Mouse (Mus musculus) heart, adult 2 months (tissue): Measurements from ENCODE around the gene Map2k4. TPM values are rescaled to one million over a fixed set of nuclear protein-coding genes. Genes with fewer than 3 reads are reported as not detected.

Source experiments
- DNase-seq, 2 experiments: peaks; one replicate each; pipeline ENCODE4 v3.0.0; 2021
- H3K27ac ChIP-seq: fragments of 200-600 bp; 2 replicates; pipeline ENCODE4 v1.8.1; 2022
- H3K27me3 ChIP-seq: fragments of 200-500 bp; 2 replicates; pipeline ENCODE4 v1.6.1; 2012; ENCODE audit warnings: mild to moderate bottlenecking, low read length, inconsistent platforms, mixed read lengths; ENCODE audit not compliant: control insufficient read depth, insufficient read depth
- H3K36me3 ChIP-seq: fragments of 200-500 bp; 2 replicates; pipeline ENCODE4 v1.6.1; 2012; ENCODE audit warnings: low read length, inconsistent platforms; ENCODE audit not compliant: control insufficient read depth, insufficient read depth
- H3K4me1 ChIP-seq: fragments of 200-500 bp; 2 replicates; pipeline ENCODE4 v1.6.1; 2011; ENCODE audit warnings: low read length; ENCODE audit not compliant: control insufficient read depth, insufficient read depth
- H3K4me3 ChIP-seq: fragments of 200-600 bp; 2 replicates; pipeline ENCODE4 v1.8.1; 2022
- H3K79me2 ChIP-seq: fragments of 200-500 bp; replicated peaks from 2 replicates; pipeline ENCODE4 v1.6.1; 2012; ENCODE audit warnings: mild to moderate bottlenecking, inconsistent platforms, low read length, moderate library complexity, mixed read lengths; ENCODE audit not compliant: control insufficient read depth, insufficient read depth
- H3K9ac ChIP-seq: fragments of 200-500 bp; 2 replicates; pipeline ENCODE4 v1.6.1; 2012; ENCODE audit warnings: low read depth, mild to moderate bottlenecking, control low read depth, inconsistent platforms, low read length, mixed read lengths
- CTCF ChIP-seq: fragments of 200-600 bp; IDR thresholded peaks from 2 replicates; pipeline ENCODE4 v1.8.1; 2022; ENCODE audit warnings: antibody characterized with exemption, mild to moderate bottlenecking, moderate library complexity
- EP300 ChIP-seq: fragments of 200-500 bp; IDR thresholded peaks from 2 replicates; pipeline ENCODE4 v1.6.1; 2011; ENCODE audit warnings: low read depth, low read length, control low read depth; ENCODE audit not compliant: insufficient read depth
- POLR2A ChIP-seq: fragments of 200-500 bp; IDR thresholded peaks from 2 replicates; pipeline ENCODE4 v1.6.1; 2011; ENCODE audit warnings: mild to moderate bottlenecking, low read depth, low read length, control low read depth; ENCODE audit not compliant: insufficient read depth
- WGBS: fragments of 180-500 bp; shearing (Covaris S2); methylation state at CpG from one replicate; pipeline ENCODE4 v1.1.7; 2018; 5-methylcytosine and 5-hydroxymethylcytosine counted together
- intact Hi-C: fragments of 180-260 bp; cut with DNase I; formaldehyde crosslinking; loops from one replicate; pipeline ENCODE4 v1.15.1; 2025
- polyA plus RNA-seq: library from polyadenylated mRNA; depleted of rRNA; stranded (reverse); fragments of >200 nt; gene quantifications from 2 replicates; pipeline ENCODE4 v1.2.3, GENCODE M21; 2012
- total RNA-seq, 2 experiments: library from RNA; stranded (reverse); gene quantifications; 2 replicates each; pipeline ENCODE4 v1.2.3; 2021

The Map2k4 gene
- total and polyA plus RNA-seq, 3 experiments = 21.9 to 45.8 (median 42.1) TPM

GRCm38 (mm10) chr11:65747433-65747832 is 40.7 kb downstream of the Map2k4 start:
- Histone ChIP-seq H3K36me3 (peaks cover 4% of the 10 kb centered on the region), H3K9ac (no peak overlapping the region), H3K27ac (no peak overlapping the region), H3K79me2 (peaks cover 2% of the 10 kb centered on the region; the same call in 1 of the 2 replicates), H3K4me3 (no peak overlapping the region), H3K27me3 (no peaks in the 10 kb centered on the region), H3K4me1 (peaks cover 3% of the 10 kb centered on the region)
- intact Hi-C loops = no loop called here
- TF ChIP-seq POLR2A (no peak), CTCF (no peak), EP300 (no peak)
- DNase-seq = no peak

- intact Hi-C loops = no loop called here
- TF ChIP-seq POLR2A = no peak
- Histone ChIP-seq H3K4me3 (no peak overlapping the region), H3K27ac (no peak overlapping the region), H3K79me2 (peaks cover 2% of the 10 kb centered on the region; the same call in 1 of the 2 replicates), H3K27me3 (no peaks in the 10 kb centered on the region), H3K9ac (no peak overlapping the region), H3K4me1 (peaks cover 3% of the 10 kb centered on the region), H3K36me3 (peaks cover 5% of the 10 kb centered on the region)
- WGBS = 65% methylated on average over 8 of the region's 8 CpGs
- no peak for DNase-seq
Observed at GRCm38 (mm10) chr11:65745707-65746333, 42.3 kb downstream of the Map2k4 start.

GRCm38 (mm10) chr11:65743866-65744265 is 44.2 kb downstream of the Map2k4 start:
- intact Hi-C loops = loop anchor here (5.0 kb wide), 1 partner anchor 43 kb away; the partner anchor contains the start of gene Map2k4
- H3K27me3 ChIP-seq = no peaks in the 10 kb centered on the region
- WGBS = 57% methylated on average over 3 of the region's 3 CpGs
- H3K27ac ChIP-seq = no peak overlapping the region
- peaks cover 2% of the 10 kb centered on the region; the same call in 1 of the 2 replicates for H3K79me2 ChIP-seq
- DNase-seq = peak; percentile 23 to 24
- H3K4me3 ChIP-seq = no peak overlapping the region
- peaks cover 5% of the 10 kb centered on the region for H3K4me1 ChIP-seq
- H3K36me3 ChIP-seq = peaks cover 10% of the 10 kb centered on the region
- H3K9ac ChIP-seq = no peak overlapping the region
- TF ChIP-seq EP300 (no peak), CTCF (no peak), POLR2A (no peak)

GRCm38 (mm10) chr11:65740811-65741210 is 47.3 kb downstream of the Map2k4 start:
- Histone ChIP-seq H3K36me3 (peaks cover 10% of the 10 kb centered on the region), H3K4me3 (no peak overlapping the region), H3K27ac (no peak overlapping the region), H3K79me2 (no peaks in the 10 kb centered on the region), H3K27me3 (no peaks in the 10 kb centered on the region), H3K9ac (no peak overlapping the region), H3K4me1 (peaks cover 6% of the 10 kb centered on the region)
- intact Hi-C loops = loop anchor here (5.0 kb wide), 1 partner anchor 46 kb away; the partner anchor contains the start of gene Map2k4
- no peak for DNase-seq
- 79% methylated on average over 5 of the region's 5 CpGs for WGBS
- TF ChIP-seq POLR2A (no peak), CTCF (no peak), EP300 (no peak)

GRCm38 (mm10) chr11:65740390-65740789 is 47.7 kb downstream of the Map2k4 start:
- Histone ChIP-seq H3K4me3 (no peak overlapping the region), H3K4me1 (peaks cover 6% of the 10 kb centered on the region), H3K36me3 (peaks cover 10% of the 10 kb centered on the region), H3K9ac (no peak overlapping the region), H3K79me2 (no peaks in the 10 kb centered on the region), H3K27ac (no peak overlapping the region), H3K27me3 (no peaks in the 10 kb centered on the region)
- DNase-seq = no peak
- intact Hi-C loops = loop anchor here (5.0 kb wide), 1 partner anchor 47 kb away; the partner anchor contains the start of gene Map2k4
- WGBS = 52% methylated on average over 2 of the region's 2 CpGs
- TF ChIP-seq POLR2A (no peak), CTCF (no peak), EP300 (no peak)

- TF ChIP-seq POLR2A (no peak), EP300 (no peak), CTCF (no peak)
- Histone ChIP-seq H3K27me3 (no peaks in the 10 kb centered on the region), H3K27ac (no peak overlapping the region), H3K4me3 (no peak overlapping the region), H3K9ac (no peak overlapping the region), H3K36me3 (peaks cover 13% of the 10 kb centered on the region), H3K4me1 (peaks cover 6% of the 10 kb centered on the region), H3K79me2 (no peaks in the 10 kb centered on the region)
- intact Hi-C loops = loop anchor here (5.0 kb wide), 1 partner anchor 47 kb away; the partner anchor contains the start of gene Map2k4
- no peak for DNase-seq
Observed at GRCm38 (mm10) chr11:65739880-65740279, 48.2 kb downstream of the Map2k4 start.

GRCm38 (mm10) chr11:65734656-65735055 is 53.4 kb downstream of the Map2k4 start:
- Histone ChIP-seq H3K79me2 (no peaks in the 10 kb centered on the region), H3K4me1 (peaks cover 1% of the 10 kb centered on the region), H3K27me3 (no peaks in the 10 kb centered on the region), H3K27ac (no peak overlapping the region), H3K9ac (no peak overlapping the region), H3K4me3 (no peak overlapping the region), H3K36me3 (peaks cover 21% of the 10 kb centered on the region)
- TF ChIP-seq CTCF (no peak), EP300 (no peak), POLR2A (no peak)
- no peak for DNase-seq
- WGBS = 67% methylated on average over 7 of the region's 7 CpGs
- intact Hi-C loops = no loop called here
